Mouse (Mus musculus) limb, embryonic 10.5 days (tissue): ENCODE data around the gene Cep162. TPM values are rescaled to one million over a fixed set of nuclear protein-coding genes. Genes with fewer than 3 reads are reported as not detected.

ENCODE experiments used
- DNase-seq: peaks from one replicate; pipeline ENCODE4 v3.0.0-alpha.2; 2017; ENCODE audit warnings: low spot score
- H3K27ac ChIP-seq: fragments of 300-500 bp; sonication (generic); 2 replicates; pipeline ENCODE4 v1.5.1; 2016; ENCODE audit warnings: mild to moderate bottlenecking
- H3K27me3 ChIP-seq: fragments of 300-500 bp; sonication (generic); 2 replicates; pipeline ENCODE4 v1.6.1; 2016; ENCODE audit warnings: low read depth, mild to moderate bottlenecking; ENCODE audit not compliant: poor library complexity, severe bottlenecking
- H3K36me3 ChIP-seq: fragments of 300-500 bp; sonication (generic); 2 replicates; pipeline ENCODE4 v1.6.1; 2016; ENCODE audit warnings: mild to moderate bottlenecking, moderate library complexity
- H3K4me1 ChIP-seq: fragments of 300-500 bp; sonication (generic); 2 replicates; pipeline ENCODE4 v1.6.1; 2016
- H3K4me3 ChIP-seq: fragments of 300-500 bp; sonication (generic); 2 replicates; pipeline ENCODE4 v1.5.1; 2016; ENCODE audit warnings: mild to moderate bottlenecking, moderate library complexity
- H3K9me3 ChIP-seq: fragments of 300-500 bp; sonication (generic); replicated peaks from 2 replicates; pipeline ENCODE4 v1.6.1; 2016; ENCODE audit warnings: mild to moderate bottlenecking
- WGBS: fragments of 180-500 bp; shearing (Covaris S2); methylation state at CpG from one replicate; pipeline ENCODE4 v1.1.7; 2016; 5-methylcytosine and 5-hydroxymethylcytosine counted together
- polyA plus RNA-seq: library from polyadenylated mRNA; unstranded; fragments of >200 nt; fragmentation: Nextera tagmentation; extraction: Ambion mirVana; gene quantifications from 2 replicates; pipeline ENCODE4 v1.2.1, GENCODE M21; 2016

The Cep162 gene
- polyA plus RNA-seq, 1 experiment from 2014 or later, result 11.7 TPM

DNA sequence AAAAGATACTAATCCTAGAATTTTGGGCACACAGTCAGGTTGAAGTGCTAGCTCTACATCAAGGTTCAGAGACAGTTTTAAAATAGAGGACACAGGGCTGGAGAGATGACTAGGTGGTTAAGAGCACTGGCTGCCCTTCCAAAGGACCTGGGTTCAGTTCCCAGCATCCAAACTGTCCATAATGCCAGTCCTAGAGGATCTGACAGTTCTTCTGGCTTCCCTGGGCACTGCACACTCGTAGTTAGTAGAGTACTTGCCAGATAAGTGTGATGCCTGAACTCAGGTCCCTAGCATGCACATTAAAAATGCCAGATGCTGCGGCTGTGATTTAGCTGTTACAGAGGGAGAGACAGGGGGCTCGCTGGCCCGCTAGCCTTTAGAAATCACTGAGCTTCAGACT is 108.9 kb downstream of the Cep162 start:
- Histone ChIP-seq H3K4me1 (peaks cover 17% of the 10 kb centered on the region), H3K27me3 (peaks cover 49% of the 10 kb centered on the region), H3K4me3 (no peak overlapping the region), H3K27ac (no peak overlapping the region), H3K9me3 (no peaks in the 10 kb centered on the region), H3K36me3 (no peaks in the 10 kb centered on the region)
- 85% methylated on average over 4 of the region's 4 CpGs for whole genome bisulfite sequencing
- no peak for DNase-seq

DNA sequence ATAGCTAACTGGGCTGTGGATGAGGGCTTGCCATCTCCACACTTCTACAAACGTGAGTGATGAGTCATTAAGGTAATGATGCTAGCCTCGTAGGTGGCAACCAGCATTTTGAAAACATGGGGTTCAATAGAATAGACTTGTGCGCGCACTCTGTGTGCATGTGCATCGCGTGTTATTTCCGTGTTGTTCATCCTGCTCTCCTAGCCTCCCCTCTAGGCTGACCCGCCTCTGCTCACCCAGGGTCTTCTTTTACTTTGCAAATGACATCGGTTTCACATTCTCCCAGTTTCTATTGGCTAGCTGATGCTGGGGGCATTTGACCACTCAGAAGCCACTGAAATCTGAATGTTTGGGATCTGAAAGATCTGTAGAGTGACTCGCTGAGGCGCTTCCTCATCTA is 109.7 kb downstream of the Cep162 start:
- no peak for DNase-seq
- no peak overlapping the region for H3K4me3 ChIP-seq
- H3K27me3 ChIP-seq, result peaks cover 49% of the 10 kb centered on the region
- H3K27ac ChIP-seq, result no peak overlapping the region
- peaks cover 17% of the 10 kb centered on the region for H3K4me1 ChIP-seq
- no peaks in the 10 kb centered on the region for H3K36me3 ChIP-seq
- 25% methylated on average over 11 of the region's 11 CpGs for WGBS
- H3K9me3 ChIP-seq, result no peaks in the 10 kb centered on the region

DNA sequence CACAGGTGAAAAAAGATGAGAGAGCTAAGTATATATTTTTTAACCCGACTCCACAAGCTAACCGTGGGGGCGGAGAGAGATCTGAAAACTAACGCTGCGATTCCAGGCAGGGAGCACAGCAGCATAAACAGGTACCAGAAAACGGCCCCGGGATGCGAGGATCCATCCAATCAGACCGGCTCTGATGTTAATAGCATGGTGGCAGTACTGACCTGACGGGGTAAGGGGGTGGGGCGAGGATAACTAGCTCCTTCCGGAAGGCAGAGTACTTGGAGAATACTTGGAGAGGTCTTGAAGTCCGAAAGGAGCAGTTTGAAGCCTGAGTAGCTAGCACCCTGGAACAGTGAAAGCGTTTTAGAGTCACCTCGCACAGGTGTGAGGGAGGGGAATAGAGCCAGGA is 110.2 kb downstream of the Cep162 start:
- 2% methylated on average over 15 of the region's 15 CpGs for WGBS
- Histone ChIP-seq H3K27ac (no peak overlapping the region), H3K4me3 (peak overlapping the region; percentile 46), H3K27me3 (peaks cover 49% of the 10 kb centered on the region), H3K4me1 (peaks cover 17% of the 10 kb centered on the region), H3K9me3 (no peaks in the 10 kb centered on the region), H3K36me3 (no peaks in the 10 kb centered on the region)
- DNase-seq, result peak; percentile 36

DNA sequence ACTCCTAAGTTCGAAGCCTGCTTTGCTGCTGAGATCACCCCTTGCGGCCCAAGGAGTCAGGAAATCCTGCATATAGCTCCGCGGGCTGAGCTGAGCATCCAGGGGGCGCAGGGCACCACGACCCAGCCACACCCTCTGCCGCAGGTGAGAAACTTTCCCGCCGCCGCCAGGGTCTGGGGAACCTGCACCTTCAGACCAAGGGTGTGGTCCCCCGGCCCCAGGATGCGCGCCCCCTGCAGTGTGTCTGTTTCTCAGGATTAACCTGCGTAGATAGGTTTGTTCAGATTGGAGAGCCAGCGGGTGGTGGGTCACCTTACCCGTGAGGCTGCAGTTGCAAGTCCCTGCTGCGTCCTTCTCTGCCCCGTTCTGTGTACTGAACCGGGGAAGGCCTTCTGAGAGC is 110.8 kb downstream of the Cep162 start:
- WGBS, result 3% methylated on average over 19 of the region's 19 CpGs
- Histone ChIP-seq H3K27ac (no peak overlapping the region), H3K27me3 (peaks cover 49% of the 10 kb centered on the region), H3K4me1 (peaks cover 17% of the 10 kb centered on the region), H3K4me3 (peak overlapping the region; percentile 46), H3K36me3 (no peaks in the 10 kb centered on the region), H3K9me3 (no peaks in the 10 kb centered on the region)
- DNase-seq, result peak; percentile 55

DNA sequence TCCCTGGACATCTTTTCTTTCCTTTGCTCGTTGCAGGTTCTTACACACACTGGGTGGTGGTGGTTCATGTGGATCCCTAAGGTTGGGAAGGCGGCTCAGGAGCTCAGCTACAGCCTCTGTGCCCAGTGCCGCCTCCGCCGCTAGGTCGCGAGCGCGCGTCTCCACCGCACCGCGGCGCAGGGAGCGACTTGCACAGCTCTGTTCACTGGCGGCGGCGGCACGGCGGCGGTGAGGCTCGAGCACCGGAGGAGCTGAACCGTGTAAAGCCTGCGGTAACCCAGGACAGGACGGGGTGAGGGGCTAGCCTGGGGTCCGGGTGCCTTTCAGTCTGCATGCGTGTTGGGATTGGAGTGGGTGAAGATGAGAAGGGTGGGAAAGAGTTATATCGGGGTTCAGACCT is 111.2 kb downstream of the Cep162 start, which contains the start of gene Mrap2:
Gene Mrap2, plus strand, starts transcription at position 201 of the 400 bp plus-strand sequence.
- H3K9me3 ChIP-seq, result no peaks in the 10 kb centered on the region
- peak; percentile 81 for DNase-seq
- H3K4me1 ChIP-seq, result peaks cover 17% of the 10 kb centered on the region
- H3K27me3 ChIP-seq, result peaks cover 49% of the 10 kb centered on the region
- H3K4me3 ChIP-seq, result peak within 1 kb of the TSS; percentile 46
- WGBS, result 3% methylated on average over 29 of the region's 29 CpGs
- H3K36me3 ChIP-seq, result no peaks in the 10 kb centered on the region
- no peak within 1 kb of the TSS for H3K27ac ChIP-seq

DNA sequence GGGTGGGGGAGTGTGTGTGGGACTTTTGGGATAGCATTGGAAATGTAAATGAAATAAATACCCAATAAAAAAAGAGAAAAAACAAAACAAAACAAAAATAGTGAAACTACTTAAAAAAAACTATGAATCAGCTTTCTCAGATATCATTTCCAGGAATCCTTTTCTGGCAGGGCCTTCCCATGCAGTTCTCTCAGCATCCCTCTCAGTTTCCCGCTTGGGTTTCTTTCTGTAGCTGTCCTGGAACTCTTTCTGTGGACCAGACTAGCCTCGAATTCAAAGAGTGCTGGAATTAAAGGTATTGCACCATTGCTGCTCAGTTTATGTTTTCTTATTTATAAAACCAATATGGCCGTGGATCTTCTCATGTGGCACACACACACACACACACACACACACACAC is 112.3 kb downstream of the Cep162 start:
- Histone ChIP-seq H3K36me3 (no peaks in the 10 kb centered on the region), H3K27me3 (peaks cover 49% of the 10 kb centered on the region), H3K4me3 (no peak overlapping the region), H3K4me1 (peaks cover 17% of the 10 kb centered on the region), H3K9me3 (no peaks in the 10 kb centered on the region), H3K27ac (no peak overlapping the region)
- 83% methylated on average over 3 of the region's 3 CpGs for WGBS
- no peak for DNase-seq

Other genes with a start within 250 kb of the Cep162 start
- 0.31 TPM in 1 of 2 replicates, not detected in the other for gene Ripply2, start 240.0 kb downstream of the Cep162 start, polyA plus RNA-seq
- gene Cyb5r4, start 233.5 kb downstream of the Cep162 start, polyA plus RNA-seq, result 66.2 and 69.1 TPM in 2 replicates
- gene Mrap2, start 111.2 kb downstream of the Cep162 start, polyA plus RNA-seq, result 0.11 and 0.14 TPM in 2 replicates